Mouse (Mus musculus): ENCODE data around the gene Klhl2. TPM values are rescaled to one million over a fixed set of nuclear protein-coding genes. Genes with fewer than 3 reads are reported as not detected.

Gene Klhl2
- total and polyA plus RNA-seq, 2 experiments = 11.4 to 31.0 TPM

DNA sequence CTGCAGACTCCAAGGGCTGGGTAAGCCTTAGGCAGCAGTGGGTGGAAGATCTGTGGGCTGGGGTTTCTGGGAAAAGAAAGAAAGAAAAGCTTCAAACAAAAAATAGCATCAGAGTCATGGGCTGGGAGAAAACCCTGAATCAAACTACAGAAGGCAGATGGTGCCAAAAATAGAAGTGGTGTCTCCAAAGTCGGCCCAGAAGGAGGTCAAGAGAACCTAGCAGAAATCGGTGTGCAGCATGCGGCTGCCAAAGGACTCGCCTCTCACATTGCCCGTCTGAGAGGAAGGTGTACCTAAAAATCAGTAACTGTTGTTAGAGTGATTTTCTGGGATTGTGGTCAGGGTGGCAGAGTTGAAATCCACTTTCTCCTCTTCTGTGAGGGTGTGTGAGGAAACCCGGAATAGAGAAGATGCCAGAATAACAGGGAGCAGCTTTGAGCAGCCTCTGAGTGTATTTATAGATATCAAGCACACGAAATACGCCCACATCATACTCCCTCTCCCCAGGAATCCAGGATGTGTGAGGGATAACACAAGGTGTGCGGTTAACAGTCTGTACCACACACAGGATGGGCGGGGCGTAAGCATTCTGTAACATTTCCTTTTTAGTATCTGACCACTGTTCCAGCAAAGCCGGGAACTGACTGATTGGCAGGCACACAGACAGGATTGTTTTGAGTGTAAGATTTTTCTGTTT, 21.8 kb upstream of the Klhl2 start:
- WGBS = 79% methylated on average over 12 of the region's 12 CpGs
- Histone ChIP-seq H3K9ac (ENCODE audit: low read depth, low read length) (no peak overlapping the region), H3K4me3 (ENCODE audit: insufficient read depth, low read depth, low read length) (no peak overlapping the region), H3K27ac (replicated peaks; ENCODE audit: insufficient read depth, low read depth, low read length) (no peak overlapping the region), H3K27me3 (ENCODE audit: control insufficient read depth, insufficient read depth, low read length) (no peaks in the 10 kb centered on the region), H3K79me2 (ENCODE audit: control insufficient read depth, insufficient read depth, low read length) (no peaks in the 10 kb centered on the region), H3K4me1 (ENCODE audit: control insufficient read depth, insufficient read depth, low read length) (no peaks in the 10 kb centered on the region), H3K36me3 (ENCODE audit: control insufficient read depth, insufficient read depth, low read length) (no peaks in the 10 kb centered on the region)
- TF ChIP-seq CTCF (IDR thresholded peaks at IDR 0.05; ENCODE audit: low read depth, low read length) = no peak
- no peak for TF ChIP-seq POLR2A (IDR thresholded peaks at IDR 0.05; ENCODE audit: extremely low read depth, insufficient read depth, low read length)
- no peak for DNase-seq (ENCODE audit: extremely low read depth, low read depth, low spot score)

- no peak for TF ChIP-seq POLR2A (IDR thresholded peaks at IDR 0.05; ENCODE audit: extremely low read depth, insufficient read depth, low read length)
- TF ChIP-seq CTCF (IDR thresholded peaks at IDR 0.05; ENCODE audit: low read depth, low read length) = no peak
- Histone ChIP-seq H3K27me3 (ENCODE audit: control insufficient read depth, insufficient read depth, low read length) (no peaks in the 10 kb centered on the region), H3K4me1 (ENCODE audit: control insufficient read depth, insufficient read depth, low read length) (no peaks in the 10 kb centered on the region), H3K9ac (ENCODE audit: low read depth, low read length) (no peak overlapping the region), H3K36me3 (ENCODE audit: control insufficient read depth, insufficient read depth, low read length) (no peaks in the 10 kb centered on the region), H3K4me3 (ENCODE audit: insufficient read depth, low read depth, low read length) (no peak overlapping the region), H3K79me2 (ENCODE audit: control insufficient read depth, insufficient read depth, low read length) (no peaks in the 10 kb centered on the region), H3K27ac (replicated peaks; ENCODE audit: insufficient read depth, low read depth, low read length) (no peak overlapping the region)
- WGBS = 42% methylated on average over 2 of the region's 2 CpGs
- no peak for DNase-seq (ENCODE audit: extremely low read depth, low read depth, low spot score)
Observed at GRCm38 (mm10) chr8:64870218-64870617, 20.4 kb upstream of the Klhl2 start.

GRCm38 (mm10) chr8:64849091-64849896, 523 bp downstream of the Klhl2 start:
- no peak for TF ChIP-seq CTCF (IDR thresholded peaks at IDR 0.05; ENCODE audit: low read depth, low read length)
- TF ChIP-seq POLR2A (IDR thresholded peaks at IDR 0.05; ENCODE audit: extremely low read depth, insufficient read depth, low read length) = no peak
- peak overlapping the region; percentile 79 for H3K27ac ChIP-seq (replicated peaks; ENCODE audit: insufficient read depth, low read depth, low read length)
- peaks cover 6% of the 10 kb centered on the region for H3K4me1 ChIP-seq (ENCODE audit: control insufficient read depth, insufficient read depth, low read length)
- no peaks in the 10 kb centered on the region for H3K36me3 ChIP-seq (ENCODE audit: control insufficient read depth, insufficient read depth, low read length)
- 3% methylated on average over 69 of the region's 100 CpGs for WGBS
- H3K4me3 ChIP-seq (ENCODE audit: insufficient read depth, low read depth, low read length) = peak overlapping the region; percentile 97
- peak overlapping the region; percentile 100 for H3K9ac ChIP-seq (ENCODE audit: low read depth, low read length)
- H3K27me3 ChIP-seq (ENCODE audit: control insufficient read depth, insufficient read depth, low read length) = no peaks in the 10 kb centered on the region
- no peak for DNase-seq (ENCODE audit: extremely low read depth, low read depth, low spot score)
- peaks cover 21% of the 10 kb centered on the region; the same call in 1 of the 2 replicates for H3K79me2 ChIP-seq (ENCODE audit: control insufficient read depth, insufficient read depth, low read length)

DNA sequence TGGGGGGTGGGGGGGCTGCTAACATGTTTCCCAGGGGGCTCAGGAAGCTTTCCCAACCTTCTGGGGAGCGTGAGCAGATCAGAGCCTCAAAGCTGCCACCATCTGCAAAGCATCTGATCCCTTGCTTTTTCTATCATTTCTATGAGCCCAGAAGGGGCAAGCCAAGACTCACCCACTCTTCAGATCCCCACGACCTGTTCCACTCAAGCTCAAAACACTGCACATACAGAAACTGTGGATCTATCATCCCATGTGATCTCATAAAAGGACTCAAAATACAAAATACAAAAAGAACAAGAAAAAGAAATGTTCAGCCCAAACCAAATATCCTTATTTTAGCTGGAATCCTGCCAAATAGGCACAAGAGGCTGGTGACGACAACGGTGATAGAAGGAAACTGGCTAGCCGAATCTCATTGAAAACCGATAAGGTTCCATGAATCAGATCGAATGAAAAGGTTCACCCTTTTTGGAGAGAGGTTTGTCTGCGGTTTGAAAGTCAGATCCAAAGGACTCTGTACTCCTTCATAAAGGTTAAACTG, 1.5 kb downstream of the Klhl2 start:
- 21% methylated on average over 8 of the region's 8 CpGs for WGBS
- no peak for TF ChIP-seq POLR2A (IDR thresholded peaks at IDR 0.05; ENCODE audit: extremely low read depth, insufficient read depth, low read length)
- no peak for TF ChIP-seq CTCF (IDR thresholded peaks at IDR 0.05; ENCODE audit: low read depth, low read length)
- no peaks in the 10 kb centered on the region for H3K27me3 ChIP-seq (ENCODE audit: control insufficient read depth, insufficient read depth, low read length)
- peaks cover 23% of the 10 kb centered on the region; the same call in 1 of the 2 replicates for H3K79me2 ChIP-seq (ENCODE audit: control insufficient read depth, insufficient read depth, low read length)
- H3K36me3 ChIP-seq (ENCODE audit: control insufficient read depth, insufficient read depth, low read length) = no peaks in the 10 kb centered on the region
- peak; percentile 65 for DNase-seq (ENCODE audit: extremely low read depth, low read depth, low spot score)
- peak overlapping the region; percentile 61; the same call in 1 of the 2 replicates for H3K27ac ChIP-seq (replicated peaks; ENCODE audit: insufficient read depth, low read depth, low read length)
- no peak overlapping the region for H3K4me3 ChIP-seq (ENCODE audit: insufficient read depth, low read depth, low read length)
- no peak overlapping the region for H3K9ac ChIP-seq (ENCODE audit: low read depth, low read length)
- peaks cover 14% of the 10 kb centered on the region for H3K4me1 ChIP-seq (ENCODE audit: control insufficient read depth, insufficient read depth, low read length)

DNA sequence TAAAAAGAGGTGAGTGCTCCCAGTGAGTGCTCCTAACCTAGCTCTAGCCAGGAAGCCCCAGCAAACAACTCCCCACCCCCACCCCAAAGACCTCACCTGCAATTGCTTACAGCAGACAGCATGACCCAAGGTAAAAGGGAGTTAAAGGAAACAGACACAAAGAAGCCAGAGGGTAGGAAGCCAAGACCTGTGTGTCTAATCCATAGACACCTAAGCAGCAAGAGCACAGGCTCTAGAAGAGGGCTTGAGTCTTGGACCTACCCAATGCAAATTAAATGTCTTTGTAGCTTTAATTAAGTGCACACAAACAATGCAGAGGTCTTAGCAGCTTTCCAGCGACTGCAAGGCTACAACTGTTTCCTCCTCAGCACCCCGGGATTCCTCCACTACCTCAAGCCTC, 2.2 kb downstream of the Klhl2 start:
- WGBS = 49% methylated on average over 2 of the region's 2 CpGs
- no peak overlapping the region for H3K4me3 ChIP-seq (ENCODE audit: insufficient read depth, low read depth, low read length)
- no peaks in the 10 kb centered on the region for H3K27me3 ChIP-seq (ENCODE audit: control insufficient read depth, insufficient read depth, low read length)
- peaks cover 17% of the 10 kb centered on the region for H3K4me1 ChIP-seq (ENCODE audit: control insufficient read depth, insufficient read depth, low read length)
- no peak for DNase-seq (ENCODE audit: extremely low read depth, low read depth, low spot score)
- no peak for TF ChIP-seq CTCF (IDR thresholded peaks at IDR 0.05; ENCODE audit: low read depth, low read length)
- TF ChIP-seq POLR2A (IDR thresholded peaks at IDR 0.05; ENCODE audit: extremely low read depth, insufficient read depth, low read length) = no peak
- peaks cover 27% of the 10 kb centered on the region; the same call in 1 of the 2 replicates for H3K79me2 ChIP-seq (ENCODE audit: control insufficient read depth, insufficient read depth, low read length)
- no peaks in the 10 kb centered on the region for H3K36me3 ChIP-seq (ENCODE audit: control insufficient read depth, insufficient read depth, low read length)
- peak overlapping the region; percentile 61; the same call in 1 of the 2 replicates for H3K27ac ChIP-seq (replicated peaks; ENCODE audit: insufficient read depth, low read depth, low read length)
- H3K9ac ChIP-seq (ENCODE audit: low read depth, low read length) = no peak overlapping the region
